Mouse (Mus musculus) lung, postnatal 14 days (tissue): ENCODE results near the gene Rasa3.

Experiments
- DNase-seq: peaks from one replicate; pipeline ENCODE4 v3.0.0; 2021

The Rasa3 gene

GRCm38 (mm10) chr8:13614136-13614535, 63.3 kb downstream of the Rasa3 start:
- DNase-seq, result no peak

- no peak for DNase-seq
These were observed 65.7 kb downstream of the Rasa3 start for GRCm38 (mm10) chr8:13611702-13612101.

- no peak for DNase-seq
These were observed 67.4 kb downstream of the Rasa3 start for GRCm38 (mm10) chr8:13609971-13610370.

- DNase-seq, result no peak
These were observed 68.5 kb downstream of the Rasa3 start for GRCm38 (mm10) chr8:13608946-13609345.

GRCm38 (mm10) chr8:13605920-13606480, 71.4 kb downstream of the Rasa3 start:
- no peak for DNase-seq

- DNase-seq, result peak; percentile 60
These were observed 74.8 kb downstream of the Rasa3 start for GRCm38 (mm10) chr8:13602621-13603020.

- peak; percentile 47 for DNase-seq
These were observed 76.2 kb downstream of the Rasa3 start for GRCm38 (mm10) chr8:13601166-13601565.

GRCm38 (mm10) chr8:13600716-13601115, 76.7 kb downstream of the Rasa3 start:
- DNase-seq, result no peak

- peak; percentile 59 for DNase-seq
These were observed 77.2 kb downstream of the Rasa3 start for GRCm38 (mm10) chr8:13600204-13600603.

GRCm38 (mm10) chr8:13597777-13598176, 79.6 kb downstream of the Rasa3 start:
- DNase-seq, result no peak

- no peak for DNase-seq
These were observed 81.5 kb downstream of the Rasa3 start for GRCm38 (mm10) chr8:13595861-13596260.

- peak; percentile 40 for DNase-seq
These were observed 82.5 kb downstream of the Rasa3 start for GRCm38 (mm10) chr8:13594884-13595323.

GRCm38 (mm10) chr8:13593340-13593739, 84.1 kb downstream of the Rasa3 start:
- no peak for DNase-seq

- no peak for DNase-seq
These were observed 86.2 kb downstream of the Rasa3 start for GRCm38 (mm10) chr8:13591246-13591645.

- DNase-seq, result no peak
These were observed 88.3 kb downstream of the Rasa3 start for GRCm38 (mm10) chr8:13589071-13589470.

- no peak for DNase-seq
These were observed 92.8 kb downstream of the Rasa3 start for GRCm38 (mm10) chr8:13584652-13585051.

- DNase-seq, result no peak
These were observed 99.5 kb downstream of the Rasa3 start for GRCm38 (mm10) chr8:13577869-13578268.

GRCm38 (mm10) chr8:13571999-13572398, 105.4 kb downstream of the Rasa3 start:
- DNase-seq, result no peak

GRCm38 (mm10) chr8:13562118-13562517, 115.3 kb downstream of the Rasa3 start, which contains the start of gene 1700029H14Rik:
Gene 1700029H14Rik (minus strand): TSS chr8:13562461.
- peak; percentile 24 for DNase-seq

- no peak for DNase-seq
These were observed 119.9 kb downstream of the Rasa3 start for GRCm38 (mm10) chr8:13557526-13557925.

- no peak for DNase-seq
These were observed 125.9 kb downstream of the Rasa3 start for GRCm38 (mm10) chr8:13551574-13551830.

GRCm38 (mm10) chr8:13550718-13551573, 126.5 kb downstream of the Rasa3 start:
- peak; percentile 95 for DNase-seq

- peak; percentile 51 for DNase-seq
These were observed 128.6 kb downstream of the Rasa3 start for GRCm38 (mm10) chr8:13548831-13549230.

GRCm38 (mm10) chr8:13548235-13548634, 129.2 kb downstream of the Rasa3 start:
- peak; percentile 65 for DNase-seq

GRCm38 (mm10) chr8:13546421-13546820, 131.0 kb downstream of the Rasa3 start:
- no peak for DNase-seq
